Mouse (Mus musculus) hematopoietic stem cell, adult 5-6 weeks (primary cell): Measurements from ENCODE around the gene Nanog. TPM values are rescaled to one million over a fixed set of nuclear protein-coding genes. Genes with fewer than 3 reads are reported as not detected.
A peak's percentile ranks its signal among the peaks of the same experiment; 100 is the strongest.

Experiments
- ATAC-seq, 2 experiments: fragments of 125-278 bp in 1 of 2; replicated peaks in 1 of 2; 2 replicates each; pipeline ENCODE4 v1.8.0; 2016 to 2017; ENCODE audit warnings: inconsistent platforms in 2 of 2, mild to moderate bottlenecking in 2 of 2, moderate number of reproducible peaks in 2 of 2, low read depth in 1 of 2, moderate TSS enrichment in 1 of 2; ENCODE audit not compliant: low FRiP score in 2 of 2, poor library complexity in 2 of 2, severe bottlenecking in 2 of 2, insufficient read depth in 1 of 2, low TSS enrichment in 1 of 2
- total RNA-seq: library from RNA; stranded (forward); fragments of 172-1452, 232-1000 nt; gene quantifications from 2 replicates; pipeline ENCODE4 v1.2.3, GENCODE M21; 2017

Nanog gene
- not detected in 2 replicates for total RNA-seq

- no peak for ATAC-seq
Observed at GRCm38 (mm10) chr6:122707036-122707800, at the start of gene Nanog. Gene Nanog (plus strand): TSS chr6:122707489.

GRCm38 (mm10) chr6:122657630-122658029, 49.7 kb upstream of the Nanog start:
- ATAC-seq, result peak; percentile 37 to 64

DNA sequence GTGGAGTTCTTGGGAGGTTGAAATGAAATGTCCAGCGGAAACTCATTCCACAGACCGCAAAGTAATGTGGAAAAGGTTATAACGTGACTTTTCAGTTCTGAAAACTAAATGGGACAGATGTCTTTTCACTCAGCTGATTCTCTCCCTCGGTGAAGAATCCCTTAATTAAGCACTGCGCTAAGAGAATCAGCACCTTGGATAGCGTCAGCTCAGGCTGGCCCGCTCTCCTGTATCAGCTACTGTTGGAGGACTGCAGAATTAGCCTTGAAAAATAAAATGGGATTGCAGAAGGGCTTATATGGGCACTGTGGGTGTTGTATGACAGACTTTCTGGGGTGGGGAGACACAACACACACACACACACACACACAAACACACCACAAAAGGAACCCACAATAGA, 47.7 kb upstream of the Nanog start:
- peak in 1 of 2 experiments; percentile 54; a peak in 1 of 4 replicates for ATAC-seq

DNA sequence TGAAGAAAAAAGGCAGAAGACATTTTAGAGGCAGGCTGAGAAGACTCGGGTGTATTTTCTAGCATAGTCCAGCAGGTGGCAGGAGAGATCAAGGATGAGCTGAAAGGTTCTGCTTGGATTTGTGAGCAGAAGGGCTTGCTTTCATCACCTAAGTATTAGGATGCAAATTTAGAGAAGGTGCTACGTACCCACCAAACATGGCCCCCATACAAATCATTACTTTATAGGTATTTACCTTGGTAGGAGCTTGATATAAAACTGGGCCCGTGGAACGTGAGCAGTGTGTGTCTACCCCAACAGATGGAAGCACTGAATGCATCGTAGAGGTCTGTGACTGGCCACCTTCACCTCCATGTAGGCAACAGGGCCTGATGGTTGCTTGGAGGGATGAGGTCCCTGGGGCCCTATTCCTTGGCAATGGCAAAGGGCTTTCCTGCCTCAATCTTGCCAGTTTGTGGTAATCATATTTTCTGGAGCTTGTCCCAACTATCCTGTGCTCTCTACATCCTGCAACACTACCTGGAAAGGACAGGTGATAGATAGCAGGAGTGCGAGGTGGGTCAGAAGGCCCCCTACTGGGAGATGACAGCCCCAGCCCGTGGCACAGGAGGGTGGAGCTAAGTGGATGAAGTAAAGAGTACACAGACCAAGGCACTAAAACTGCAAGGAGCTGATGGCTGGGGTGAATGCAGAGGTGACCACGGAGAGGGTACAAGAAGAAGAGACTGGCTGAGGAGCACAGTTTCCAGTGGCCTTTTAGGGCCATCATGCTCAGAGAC, 46.5 kb upstream of the Nanog start:
- peak; percentile 54 to 63; a peak in 3 of 4 replicates for ATAC-seq

GRCm38 (mm10) chr6:122662551-122663264, 44.6 kb upstream of the Nanog start:
- ATAC-seq, result no peak

DNA sequence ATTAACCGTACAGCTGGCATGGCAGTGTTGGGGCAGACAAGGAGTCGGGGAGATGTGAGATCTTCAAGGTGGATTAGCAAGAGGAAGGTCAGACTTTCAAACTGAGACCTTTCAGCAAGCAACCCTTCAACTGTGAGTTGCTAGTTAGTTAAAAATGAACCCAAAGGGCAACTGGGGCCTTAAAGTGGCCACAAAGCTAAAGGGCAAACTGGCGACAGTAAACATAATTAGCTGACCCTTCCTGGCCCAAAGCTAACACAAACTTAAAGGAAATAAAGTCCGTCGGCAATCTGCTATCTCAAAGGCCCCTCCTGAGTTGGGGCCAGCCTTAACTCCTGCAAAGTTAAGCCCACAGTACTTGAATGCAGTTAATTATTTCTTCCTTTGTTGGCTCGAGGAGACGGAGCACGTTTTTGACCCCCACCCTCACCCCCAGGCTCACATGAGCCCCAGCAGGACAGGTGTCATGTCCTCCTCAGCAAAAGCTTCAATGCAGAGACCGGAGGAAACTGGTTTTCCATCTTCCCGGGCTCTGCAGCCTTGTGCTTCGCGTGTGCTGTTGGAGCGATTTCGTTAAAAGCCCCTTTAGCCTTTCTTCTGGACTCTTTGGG, 43.6 kb upstream of the Nanog start:
- no peak for ATAC-seq

- ATAC-seq, result no peak
Observed at GRCm38 (mm10) chr6:122665866-122666265, 41.4 kb upstream of the Nanog start.

DNA sequence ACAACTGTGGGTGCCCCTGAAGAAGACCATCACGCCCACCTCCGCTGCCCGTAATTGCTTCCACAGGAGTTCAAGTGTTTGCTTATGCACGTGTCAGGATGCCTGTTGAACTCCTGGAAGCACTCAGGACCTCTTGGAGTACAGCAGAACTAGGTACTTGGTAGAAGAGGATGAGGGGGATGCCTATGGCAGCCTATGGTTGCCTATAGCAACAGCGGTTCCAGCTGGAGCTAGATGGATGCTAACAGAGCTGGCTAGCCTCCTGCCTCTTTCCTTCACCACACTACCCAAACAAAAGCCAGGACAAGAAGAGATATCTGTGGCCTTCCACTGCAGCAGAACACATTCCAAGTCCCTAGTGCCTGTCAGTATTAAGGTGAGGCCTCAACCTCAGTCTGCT, 39.6 kb upstream of the Nanog start:
- ATAC-seq, result no peak

DNA sequence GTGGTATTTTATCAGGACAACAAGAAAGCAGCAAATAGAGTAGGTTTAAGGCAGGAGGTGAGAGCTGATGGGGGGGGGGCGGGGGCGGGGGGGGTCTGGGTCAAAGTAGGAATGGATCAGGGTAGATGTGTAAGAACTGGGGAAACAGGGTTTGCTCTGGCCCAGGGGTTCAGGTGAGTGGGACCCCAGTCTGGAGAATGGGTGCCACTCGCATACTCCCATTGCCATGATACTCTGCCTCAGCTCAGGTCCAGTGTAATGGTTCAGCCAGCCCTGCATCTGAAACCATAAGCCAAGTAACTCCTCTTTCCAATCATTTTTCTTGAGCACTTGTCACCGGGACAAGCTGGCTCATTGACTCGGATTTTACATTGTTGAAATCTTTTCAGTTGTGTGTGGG, 38.5 kb upstream of the Nanog start:
- ATAC-seq, result no peak

DNA sequence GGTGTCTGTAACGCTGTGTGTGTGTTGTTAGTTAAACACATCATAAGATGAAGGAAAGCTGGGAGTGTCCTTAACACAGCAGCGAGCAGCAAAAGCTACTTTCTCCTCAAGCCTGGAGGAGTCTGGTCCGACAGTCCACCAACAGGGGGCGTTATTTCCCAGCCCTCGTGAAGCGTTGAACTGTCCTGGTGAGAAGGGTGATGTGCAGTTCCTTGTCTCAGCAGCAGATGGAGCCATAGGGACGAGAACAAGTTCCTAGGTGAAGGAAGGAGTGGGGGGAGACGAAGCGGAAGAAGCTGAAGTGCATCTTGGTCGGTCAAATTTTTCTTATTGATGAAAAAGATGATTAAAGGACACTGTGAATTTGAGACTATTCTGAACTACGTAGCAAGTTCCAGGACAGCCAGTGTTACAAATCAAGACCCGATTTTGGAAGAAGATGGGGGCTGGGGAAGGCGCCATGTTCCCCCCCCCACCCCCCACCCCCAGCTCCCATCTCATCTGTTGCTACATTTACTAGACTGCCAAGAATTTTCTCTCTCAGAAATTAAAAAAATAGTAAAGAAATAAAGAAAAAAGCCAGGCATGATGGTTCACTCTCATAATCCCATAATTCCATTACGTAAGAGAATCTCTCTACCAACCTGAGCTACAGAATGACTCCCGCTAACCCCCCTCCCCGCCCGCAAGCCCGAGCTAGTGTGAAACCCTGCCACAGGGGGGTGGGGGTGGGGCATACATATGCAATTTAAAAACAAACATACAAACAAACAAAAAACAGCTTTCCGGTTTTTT, 37.7 kb upstream of the Nanog start:
- ATAC-seq, result peak; percentile 95

DNA sequence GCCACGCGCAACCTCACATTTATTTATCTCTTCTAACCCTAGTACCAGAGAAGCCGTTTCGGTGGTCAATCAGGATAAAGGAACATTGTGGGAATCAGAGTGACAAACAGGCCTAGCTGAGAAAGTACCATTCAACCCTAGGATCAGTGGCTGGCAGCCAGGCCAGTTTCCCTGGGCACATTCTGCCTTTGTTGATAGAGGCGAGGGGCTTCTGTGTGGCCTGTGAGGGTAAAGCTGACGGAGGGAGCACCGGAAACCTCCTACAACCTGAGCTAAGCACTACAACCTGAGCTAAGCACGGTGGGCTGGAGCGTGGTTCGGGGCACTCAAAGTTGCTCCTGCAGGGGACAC, 37.1 kb upstream of the Nanog start:
- ATAC-seq, result no peak

DNA sequence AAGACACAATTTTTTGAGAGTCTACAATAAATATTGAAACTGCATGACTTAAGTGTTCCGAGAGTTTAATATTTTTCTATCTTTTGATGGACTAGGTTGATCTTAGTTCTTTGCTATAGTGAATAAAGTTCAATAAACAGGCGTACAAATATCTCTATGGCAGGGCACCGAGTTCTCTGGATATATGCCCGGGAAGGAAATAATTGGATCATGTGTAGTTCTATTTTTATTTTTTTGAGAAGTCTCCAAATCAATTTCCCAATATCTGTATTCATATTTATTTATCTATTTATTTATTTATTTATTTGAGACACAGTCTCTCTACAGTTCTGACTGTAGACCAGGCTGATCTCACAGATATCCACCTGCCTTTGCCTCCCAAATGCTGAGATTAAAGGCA, 36.4 kb upstream of the Nanog start:
- no peak for ATAC-seq

- ATAC-seq, result no peak
Observed at GRCm38 (mm10) chr6:122672746-122673145, 34.5 kb upstream of the Nanog start.

- ATAC-seq, result no peak
Observed at GRCm38 (mm10) chr6:122682646-122683045, 24.6 kb upstream of the Nanog start.

DNA sequence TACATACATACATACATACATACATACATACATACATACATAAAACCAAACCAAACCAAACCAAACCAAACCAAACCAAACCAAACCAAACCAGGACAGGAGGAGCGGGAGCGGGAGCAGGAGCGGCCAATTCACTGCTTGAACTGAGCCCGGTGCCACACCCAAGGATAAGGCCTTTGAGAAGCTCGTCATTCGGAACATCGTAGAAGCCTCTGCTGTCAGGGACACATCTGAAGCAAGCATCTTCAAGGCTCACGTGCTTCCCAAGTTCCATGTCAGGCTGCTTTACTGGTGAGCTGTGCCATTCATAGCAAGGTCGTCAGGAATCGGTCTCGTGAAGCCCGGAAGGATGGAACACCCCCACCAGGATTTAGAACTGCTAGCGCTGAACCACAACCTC, 20.6 kb upstream of the Nanog start:
- ATAC-seq, result no peak

DNA sequence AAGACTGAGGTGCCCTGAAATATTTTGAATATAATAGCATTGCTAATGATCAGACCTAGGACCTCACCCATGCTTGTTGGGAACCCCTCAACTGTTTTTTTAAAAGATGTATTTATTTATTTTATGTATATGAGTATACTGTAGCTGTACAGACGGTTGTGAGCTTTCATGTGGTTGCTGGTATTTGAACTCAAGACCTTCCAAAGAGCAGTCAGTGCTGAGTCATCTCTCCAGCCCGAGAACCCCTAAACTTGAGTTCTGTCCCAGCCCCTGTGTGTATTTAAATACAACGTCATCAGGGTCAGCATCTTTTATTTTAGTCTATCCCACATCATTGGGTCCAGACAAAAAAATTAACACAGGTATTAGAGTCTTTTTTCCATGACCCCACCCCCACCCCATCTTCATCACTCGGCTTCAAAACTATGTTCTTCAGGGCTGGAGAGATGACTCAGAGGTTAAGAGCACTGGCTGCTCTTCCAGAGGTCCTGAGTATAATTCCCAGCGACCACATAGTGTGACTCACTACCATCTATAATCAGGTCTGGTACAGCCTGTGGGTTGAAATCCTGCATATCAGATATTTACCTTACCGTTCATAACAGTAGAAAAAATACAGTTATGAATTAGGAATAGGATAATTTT, 17.8 kb upstream of the Nanog start:
- ATAC-seq, result no peak

GRCm38 (mm10) chr6:122690082-122690481, 17.2 kb upstream of the Nanog start:
- no peak for ATAC-seq
